Mouse (Mus musculus) B cell, adult (primary cell): ENCODE measurements around the gene Nup62. TPM values are rescaled to one million over a fixed set of nuclear protein-coding genes. Genes with fewer than 3 reads are reported as not detected.

Experiments used
- total RNA-seq: library from RNA; stranded (reverse); gene quantifications from 4 replicates; pipeline ENCODE4 v1.2.4, GENCODE M21; 2023; ENCODE audit not compliant: inconsistent age

The Nup62 gene
- total RNA-seq, result 39.5 to 48.7 TPM (median 43.9 TPM) in 4 replicates

GRCm38 (mm10) chr7:44815721-44816469, at the start of gene Nup62, which contains the start of gene Il4i1:
Gene Nup62 (plus strand): TSS chr7:44816088.
Gene Il4i1 (plus strand): TSS chr7:44816387.

DNA sequence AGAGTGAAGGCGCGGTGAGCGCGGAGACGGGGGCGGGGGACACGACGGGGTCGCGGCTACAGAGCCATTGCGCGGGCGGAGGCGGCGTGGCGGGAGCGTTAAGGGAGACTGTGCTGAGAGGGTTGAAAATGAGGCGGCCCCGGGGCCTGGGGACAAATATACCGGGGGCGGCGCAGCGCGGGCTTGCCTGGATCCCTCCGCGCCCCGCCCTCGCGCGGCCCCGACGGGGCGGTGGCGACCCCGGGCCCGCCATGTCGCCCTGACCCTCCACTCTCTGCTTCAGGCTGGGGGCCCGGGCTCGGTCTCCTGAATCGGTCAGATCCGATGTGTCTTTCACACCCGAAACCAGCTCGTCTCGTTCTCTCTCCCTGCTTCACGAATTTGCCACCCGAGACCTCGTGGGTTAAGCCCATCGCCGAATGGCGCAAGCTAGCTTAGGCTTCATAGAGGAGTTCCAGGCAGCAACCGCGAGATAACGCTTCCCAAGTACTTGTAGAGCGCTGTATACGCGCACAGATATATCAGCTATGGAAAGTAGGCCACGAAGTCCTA, 658 bp downstream of the Nup62 start, which contains the start of gene Atf5:
TSS of gene Atf5 (minus strand) at position 189 of the 552 bp plus-strand sequence.

DNA sequence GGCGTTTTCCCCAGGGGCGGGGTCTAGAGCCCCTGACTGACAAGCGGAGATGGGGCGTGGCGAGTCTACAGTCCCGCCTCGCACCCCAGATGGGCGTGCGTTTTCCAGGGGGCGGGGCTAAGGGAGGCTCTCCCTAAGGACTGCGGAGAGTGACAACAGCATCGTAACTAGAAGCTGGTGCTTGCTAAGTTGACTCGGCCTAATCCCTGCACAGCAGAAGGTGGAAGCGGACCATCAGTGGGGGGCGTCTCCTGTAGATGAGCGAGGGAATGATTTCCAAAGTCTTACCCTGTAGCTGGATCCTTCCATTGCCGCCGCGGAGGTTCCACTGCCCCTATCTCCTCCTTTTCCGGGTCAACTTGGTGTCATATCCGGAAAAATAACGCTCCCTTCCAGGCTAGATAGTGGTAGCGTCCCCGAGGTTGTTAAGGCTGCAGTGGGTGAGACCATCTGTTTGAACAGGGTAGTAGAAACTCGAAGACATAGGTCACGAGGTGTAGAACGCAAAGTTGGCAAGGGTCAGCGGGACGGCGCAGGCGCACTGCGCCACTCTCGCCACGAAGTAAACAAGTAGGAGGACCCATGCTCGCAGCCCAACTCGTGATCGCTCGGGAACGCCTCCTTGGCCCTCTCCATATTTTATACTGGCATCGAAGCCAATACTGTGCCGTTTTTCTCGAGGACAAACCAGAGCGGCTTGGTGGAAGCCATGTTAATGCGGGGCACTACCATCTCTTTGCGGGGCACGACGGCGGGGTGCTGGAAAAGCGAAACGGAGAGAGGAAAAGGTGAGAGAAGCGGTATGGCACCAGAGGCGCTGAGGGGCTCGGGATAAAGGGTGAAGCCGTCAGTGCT, 32.9 kb downstream of the Nup62 start, which contains the start of the genes Akt1s1 and Tbc1d17:
TSS of gene Akt1s1 (plus strand) at position 431 of the 855 bp plus-strand sequence.
TSS of gene Tbc1d17 (minus strand) at position 519 of the 855 bp plus-strand sequence.

GRCm38 (mm10) chr7:44857042-44857552, 41.2 kb downstream of the Nup62 start, which contains the start of gene Pnkp:
Gene Pnkp (plus strand): TSS chr7:44857139.

GRCm38 (mm10) chr7:44869697-44870528, 54.0 kb downstream of the Nup62 start, which contains the start of gene Ptov1:
Gene Ptov1 (minus strand): TSS chr7:44869788.

Other genes with a start within 250 kb of the Nup62 start
- 665 to 743 TPM (median 692 TPM) in 4 replicates for gene Napsa, start 243.7 kb upstream of the Nup62 start, total RNA-seq
- 22.7 to 29.6 TPM (median 23.7 TPM) in 4 replicates for gene Kcnc3, start 225.4 kb upstream of the Nup62 start, total RNA-seq
- not detected in 4 replicates for gene Myh14, start 145.2 kb upstream of the Nup62 start, total RNA-seq
- not detected in 4 replicates for gene Izumo2, start 107.3 kb upstream of the Nup62 start, total RNA-seq
- gene Vrk3, start 67.7 kb upstream of the Nup62 start, total RNA-seq, result 66.6 to 84.4 TPM (median 73.7 TPM) in 4 replicates
- gene Zfp473, start 65.0 kb upstream of the Nup62 start, total RNA-seq, result 2.0 to 3.3 TPM (median 2.6 TPM) in 4 replicates
- gene Il4i1, start 299 bp downstream of the Nup62 start, total RNA-seq, result 121 to 140 TPM (median 133 TPM) in 4 replicates
- 3.8 to 5.1 TPM (median 4.7 TPM) in 4 replicates for gene Atf5, start 570 bp downstream of the Nup62 start, total RNA-seq
- 32.9 to 46.4 TPM (median 36.3 TPM) in 4 replicates for gene Akt1s1, start 32.9 kb downstream of the Nup62 start, total RNA-seq
- 131 to 155 TPM (median 145 TPM) in 4 replicates for gene Tbc1d17, start 33.0 kb downstream of the Nup62 start, total RNA-seq
- 63.0 to 75.3 TPM (median 65.8 TPM) in 4 replicates for gene Pnkp, start 41.1 kb downstream of the Nup62 start, total RNA-seq
- gene Ptov1, start 53.7 kb downstream of the Nup62 start, total RNA-seq, result 12.0 to 16.6 TPM (median 14.8 TPM) in 4 replicates
- 61.5 to 68.3 TPM (median 66.0 TPM) in 4 replicates for gene Med25, start 76.6 kb downstream of the Nup62 start, total RNA-seq
- 27.8 to 31.0 TPM (median 29.5 TPM) in 4 replicates for gene Fuz, start 80.0 kb downstream of the Nup62 start, total RNA-seq
- gene Ap2a1, start 113.4 kb downstream of the Nup62 start, total RNA-seq, result 75.4 to 97.5 TPM (median 90.4 TPM) in 4 replicates
- gene Tsks, start 127.1 kb downstream of the Nup62 start, total RNA-seq, result not detected in 4 replicates
- not detected in 4 replicates for gene Cpt1c, start 158.8 kb downstream of the Nup62 start, total RNA-seq
- gene Prmt1, start 170.5 kb downstream of the Nup62 start, total RNA-seq, result 128 to 149 TPM (median 145 TPM) in 4 replicates
- gene Irf3, start 181.6 kb downstream of the Nup62 start, total RNA-seq, result 166 to 184 TPM (median 173 TPM) in 4 replicates
- 28.2 to 38.2 TPM (median 30.9 TPM) in 4 replicates for gene Bcl2l12, start 182.6 kb downstream of the Nup62 start, total RNA-seq
- gene Scaf1, start 200.3 kb downstream of the Nup62 start, total RNA-seq, result 96.2 to 104 TPM (median 99.7 TPM) in 4 replicates
- gene Rras, start 201.9 kb downstream of the Nup62 start, total RNA-seq, result 13.0 to 15.4 TPM (median 14.8 TPM) in 4 replicates
- gene Prr12, start 236.8 kb downstream of the Nup62 start, total RNA-seq, result 69.6 to 74.4 TPM (median 71.7 TPM) in 4 replicates
- 55.5 to 60.4 TPM (median 57.4 TPM) in 4 replicates for gene Nosip, start 246.3 kb downstream of the Nup62 start, total RNA-seq
- gene Prrg2, start 246.6 kb downstream of the Nup62 start, total RNA-seq, result 3.5 to 5.4 TPM (median 3.8 TPM) in 4 replicates